Mouse (Mus musculus) G1E (cell line): ENCODE results near the gene Axin1. TPM values are rescaled to one million over a fixed set of nuclear protein-coding genes. Genes with fewer than 3 reads are reported as not detected.
"Not testable (repeated sequence)": the region's sequence is repeated elsewhere in the genome, so short reads cannot be mapped to it uniquely, and the experiment has no call there.

ENCODE experiments used
- ATAC-seq: 2 replicates; pipeline ENCODE4 v1.8.0; 2016; ENCODE audit warnings: mild to moderate bottlenecking; ENCODE audit not compliant: insufficient number of reproducible peaks, poor library complexity, low FRiP score, severe bottlenecking; ENCODE audit errors: extremely low read depth
- DNase-seq: peaks from one replicate; pipeline ENCODE4 v3.0.0; 2012; ENCODE audit warnings: low spot score
- H3K27me3 ChIP-seq: 2 replicates; pipeline ENCODE4 v1.6.1; 2012; ENCODE audit warnings: mild to moderate bottlenecking, low read length, inconsistent platforms; ENCODE audit not compliant: insufficient read depth
- H3K36me3 ChIP-seq: replicated peaks from 2 replicates; pipeline ENCODE3; 2012; ENCODE audit warnings: mild to moderate bottlenecking, inconsistent platforms
- H3K4me1 ChIP-seq: 2 replicates; pipeline ENCODE4 v1.6.1; 2012; ENCODE audit warnings: low read depth, low read length, inconsistent platforms, mixed read lengths; ENCODE audit not compliant: insufficient read depth
- H3K4me3 ChIP-seq: 2 replicates; pipeline ENCODE4 v1.5.1; 2012; ENCODE audit warnings: low read depth, mild to moderate bottlenecking, inconsistent platforms, low read length, moderate library complexity, mixed read lengths
- H3K9me3 ChIP-seq: replicated peaks from 2 replicates; pipeline ENCODE4 v1.6.1; 2012; ENCODE audit warnings: inconsistent platforms
- CTCF ChIP-seq: IDR thresholded peaks from 2 replicates; pipeline ENCODE4 v1.5.1; 2012; ENCODE audit warnings: low read depth, low read length, inconsistent platforms, mixed read lengths
- GATA1 ChIP-seq: IDR thresholded peaks from 2 replicates; pipeline ENCODE4 v1.6.1; 2012; ENCODE audit warnings: borderline replicate concordance, low read length, inconsistent platforms, mixed read lengths
- GATA2 ChIP-seq: IDR thresholded peaks from 2 replicates; pipeline ENCODE4 v1.6.1; 2012; ENCODE audit warnings: low read depth, low read length, inconsistent platforms, borderline replicate concordance
- POLR2AphosphoS5 ChIP-seq: IDR thresholded peaks from 2 replicates; pipeline ENCODE4 v1.6.1; 2012; ENCODE audit warnings: low read depth, low read length, inconsistent platforms; ENCODE audit not compliant: insufficient replicate concordance
- TAL1 ChIP-seq: conservative IDR thresholded peaks from 2 replicates; pipeline ENCODE4 v1.6.1; 2012; ENCODE audit warnings: low read depth, low read length, inconsistent platforms, mixed read lengths
- polyA plus RNA-seq: library from polyadenylated mRNA; stranded (reverse); fragments of >175 nt; gene quantifications from 2 replicates; pipeline ENCODE4 v1.2.3, GENCODE M21; 2012
- total RNA-seq, 2 experiments: library from RNA; stranded (forward) in 1 of 2; stranded (reverse) in 1 of 2; fragments of 200-1000 nt in 1 of 2; fragments of >200 nt in 1 of 2; fragmentation: Nextera tagmentation in 1 of 2; gene quantifications; 2 replicates each; pipeline ENCODE4 v1.2.3; 2014 to 2017

Axin1 gene
- 60.4 and 87.3 TPM in 2 replicates for total RNA-seq (2014; fragmentation: Nextera tagmentation)
- 84.9 and 96.7 TPM in 2 replicates for total RNA-seq (2017)
- 43.4 and 45.5 TPM in 2 replicates for polyA plus RNA-seq

GRCm38 (mm10) chr17:26138239-26138836 lies at the start of gene Axin1:
TSS of gene Axin1 (plus strand) at chr17:26138688.
- Histone ChIP-seq H3K9me3 (no peaks in the 10 kb centered on the region), H3K27me3 (no peaks in the 10 kb centered on the region), H3K4me1 (peaks cover 46% of the 10 kb centered on the region), H3K4me3 (peak within 1 kb of the TSS; percentile 88), H3K36me3 (peaks cover 48% of the 10 kb centered on the region)
- DNase-seq (peak; percentile 87), ATAC-seq (peak; percentile 91)
- no peak for TF ChIP-seq POLR2AphosphoS5
- TF ChIP-seq GATA1: no peak
- no peak for TF ChIP-seq TAL1
- TF ChIP-seq GATA2: no peak

- ATAC-seq: peak; percentile 49
- H3K4me1 ChIP-seq: peaks cover 28% of the 10 kb centered on the region
- H3K9me3 ChIP-seq: no peaks in the 10 kb centered on the region
- H3K27me3 ChIP-seq: no peaks in the 10 kb centered on the region
- TF ChIP-seq CTCF (peak; percentile 76), GATA1 (no peak), GATA2 (no peak)
- peak within 1 kb of the TSS; percentile 68 for H3K4me3 ChIP-seq
- peaks cover 37% of the 10 kb centered on the region for H3K36me3 ChIP-seq
- DNase-seq: peak; percentile 73
These were observed 48.4 kb upstream of the Axin1 start, which contains the start of gene Decr2 for GRCm38 (mm10) chr17:26089905-26090632. TSS of gene Decr2 (minus strand) at chr17:26090337.

GRCm38 (mm10) chr17:26094531-26095110 lies 43.9 kb upstream of the Axin1 start:
- H3K4me1 ChIP-seq: peaks cover 34% of the 10 kb centered on the region
- H3K4me3 ChIP-seq: peak overlapping the region; percentile 82
- TF ChIP-seq GATA1: no peak
- TF ChIP-seq CTCF: no peak
- TF ChIP-seq TAL1: no peak
- no peak for TF ChIP-seq GATA2
- no peak for TF ChIP-seq POLR2AphosphoS5
- no peak for ATAC-seq
- no peaks in the 10 kb centered on the region for H3K27me3 ChIP-seq
- DNase-seq: peak; percentile 48
- peaks cover 34% of the 10 kb centered on the region for H3K36me3 ChIP-seq
- H3K9me3 ChIP-seq: no peaks in the 10 kb centered on the region

GRCm38 (mm10) chr17:26095121-26095740 lies 43.3 kb upstream of the Axin1 start, which contains the start of gene Nme4:
TSS of gene Nme4 (minus strand) at chr17:26095602.
- no peaks in the 10 kb centered on the region for H3K9me3 ChIP-seq
- TF ChIP-seq GATA2 (no peak), TAL1 (no peak), POLR2AphosphoS5 (no peak), CTCF (no peak), GATA1 (no peak)
- peak; percentile 62 for ATAC-seq
- H3K27me3 ChIP-seq: no peaks in the 10 kb centered on the region; the same call in 1 of the 2 replicates
- H3K4me3 ChIP-seq: peak within 1 kb of the TSS; percentile 82
- peaks cover 29% of the 10 kb centered on the region for H3K4me1 ChIP-seq
- DNase-seq: peak; percentile 83
- peaks cover 32% of the 10 kb centered on the region for H3K36me3 ChIP-seq

GRCm38 (mm10) chr17:26098461-26098860 lies 40.0 kb upstream of the Axin1 start:
- Histone ChIP-seq H3K9me3 (no peaks in the 10 kb centered on the region), H3K4me3 (no peak overlapping the region), H3K36me3 (peaks cover 8% of the 10 kb centered on the region), H3K27me3 (no peaks in the 10 kb centered on the region; the same call in 1 of the 2 replicates), H3K4me1 (peaks cover 25% of the 10 kb centered on the region)
- TF ChIP-seq TAL1 (no peak), GATA1 (no peak), GATA2 (no peak), POLR2AphosphoS5 (no peak), CTCF (no peak)
- DNase-seq (no peak), ATAC-seq (no peak)

GRCm38 (mm10) chr17:26099316-26099715 lies 39.2 kb upstream of the Axin1 start:
- DNase-seq, ATAC-seq, H3K36me3 ChIP-seq, H3K4me3 ChIP-seq, H3K27me3 ChIP-seq, H3K9me3 ChIP-seq: not testable (repeated sequence)
- H3K4me1 ChIP-seq: peaks cover 17% of the 10 kb centered on the region
